Mouse (Mus musculus): ENCODE measurements around the gene Adgre1. TPM values are rescaled to one million over a fixed set of nuclear protein-coding genes. Genes with fewer than 3 reads are reported as not detected.

The Adgre1 gene
- polyA plus RNA-seq, 1 experiment from 2014 or later: 25.8 TPM

Other genes with a start within 250 kb of the Adgre1 start
- not detected in 2 replicates for gene Cd70, start 208.9 kb upstream of the Adgre1 start, polyA plus RNA-seq (2015; fragmentation: Nextera tagmentation; extraction: Ambion mirVana)
- 1.3 and 1.4 TPM in 2 replicates for gene Tnfsf14, start 164.5 kb upstream of the Adgre1 start, polyA plus RNA-seq (2015; fragmentation: Nextera tagmentation; extraction: Ambion mirVana)
- gene C3, start 130.6 kb upstream of the Adgre1 start, polyA plus RNA-seq (2015; fragmentation: Nextera tagmentation; extraction: Ambion mirVana): 369 and 468 TPM in 2 replicates
- gene Gpr108, start 110.2 kb upstream of the Adgre1 start, polyA plus RNA-seq (2015; fragmentation: Nextera tagmentation; extraction: Ambion mirVana): 11.9 and 12.0 TPM in 2 replicates
- gene Trip10, start 109.2 kb upstream of the Adgre1 start, polyA plus RNA-seq (2015; fragmentation: Nextera tagmentation; extraction: Ambion mirVana): 8.1 and 9.8 TPM in 2 replicates
- gene Vav1, start 79.6 kb upstream of the Adgre1 start, polyA plus RNA-seq (2015; fragmentation: Nextera tagmentation; extraction: Ambion mirVana): 13.8 and 14.5 TPM in 2 replicates
- gene Vmn2r120, start 186.8 kb downstream of the Adgre1 start, polyA plus RNA-seq (2015; fragmentation: Nextera tagmentation; extraction: Ambion mirVana): not detected in 2 replicates